Mouse (Mus musculus): ENCODE data around the gene Uchl3. TPM values are rescaled to one million over a fixed set of nuclear protein-coding genes. Genes with fewer than 3 reads are reported as not detected.

Gene Uchl3
- 127 and 131 TPM in 2 replicates for polyA plus RNA-seq (2016; fragmentation: Nextera tagmentation; extraction: Ambion mirVana)

- Histone ChIP-seq H3K36me3 (no peaks in the 10 kb centered on the region), H3K27ac (no peak within 1 kb of the TSS), H3K9me3 (no peaks in the 10 kb centered on the region), H3K27me3 (no peaks in the 10 kb centered on the region), H3K4me2 (replicated peaks) (peak within 1 kb of the TSS; percentile 71), H3K9ac (peak within 1 kb of the TSS; percentile 77), H3K4me3 (peak within 1 kb of the TSS; percentile 86), H3K4me1 (peaks cover 2% of the 10 kb centered on the region; the same call in 1 of the 2 replicates)
- ATAC-seq (ENCODE audit: insufficient number of reproducible peaks, insufficient read depth, low FRiP score, low TSS enrichment): peak; percentile 87
- under 1% methylated on average over 78 of the region's 81 CpGs for WGBS
Observed at GRCm38 (mm10) chr14:101653581-101654525, at the start of gene Uchl3. Gene Uchl3 (plus strand): TSS chr14:101653967.

DNA sequence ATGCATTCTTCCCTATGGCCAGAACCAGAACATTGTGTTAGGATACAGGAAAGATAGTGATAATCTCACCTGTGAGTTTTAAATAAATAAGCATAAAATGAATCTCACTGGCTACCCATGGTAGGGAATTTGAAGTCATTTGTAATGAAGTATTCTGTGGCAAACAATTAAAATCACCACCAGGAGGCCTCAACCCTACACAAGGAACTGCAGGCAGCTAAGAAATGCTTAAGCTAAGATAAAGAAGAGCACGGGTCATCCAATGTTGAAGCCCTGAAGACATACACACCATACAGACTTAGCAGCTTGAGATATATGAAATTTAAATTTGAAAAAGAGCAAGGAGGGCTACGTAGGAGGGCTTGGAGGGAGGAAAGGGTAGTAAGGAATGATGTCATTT is 47.9 kb upstream of the Uchl3 start:
- 75% methylated on average over 2 of the region's 2 CpGs for whole genome bisulfite sequencing
- Histone ChIP-seq H3K9ac (no peak overlapping the region), H3K9me3 (no peaks in the 10 kb centered on the region), H3K27ac (no peak overlapping the region), H3K27me3 (peaks cover 3% of the 10 kb centered on the region; the same call in 1 of the 2 replicates), H3K4me2 (replicated peaks) (no peak overlapping the region), H3K4me3 (no peak overlapping the region), H3K36me3 (no peaks in the 10 kb centered on the region), H3K4me1 (0 out of 2 replicates have a peak, but pooled peaks cover 6% of the 10 kb centered on the region)
- ATAC-seq (ENCODE audit: insufficient number of reproducible peaks, insufficient read depth, low FRiP score, low TSS enrichment): no peak

DNA sequence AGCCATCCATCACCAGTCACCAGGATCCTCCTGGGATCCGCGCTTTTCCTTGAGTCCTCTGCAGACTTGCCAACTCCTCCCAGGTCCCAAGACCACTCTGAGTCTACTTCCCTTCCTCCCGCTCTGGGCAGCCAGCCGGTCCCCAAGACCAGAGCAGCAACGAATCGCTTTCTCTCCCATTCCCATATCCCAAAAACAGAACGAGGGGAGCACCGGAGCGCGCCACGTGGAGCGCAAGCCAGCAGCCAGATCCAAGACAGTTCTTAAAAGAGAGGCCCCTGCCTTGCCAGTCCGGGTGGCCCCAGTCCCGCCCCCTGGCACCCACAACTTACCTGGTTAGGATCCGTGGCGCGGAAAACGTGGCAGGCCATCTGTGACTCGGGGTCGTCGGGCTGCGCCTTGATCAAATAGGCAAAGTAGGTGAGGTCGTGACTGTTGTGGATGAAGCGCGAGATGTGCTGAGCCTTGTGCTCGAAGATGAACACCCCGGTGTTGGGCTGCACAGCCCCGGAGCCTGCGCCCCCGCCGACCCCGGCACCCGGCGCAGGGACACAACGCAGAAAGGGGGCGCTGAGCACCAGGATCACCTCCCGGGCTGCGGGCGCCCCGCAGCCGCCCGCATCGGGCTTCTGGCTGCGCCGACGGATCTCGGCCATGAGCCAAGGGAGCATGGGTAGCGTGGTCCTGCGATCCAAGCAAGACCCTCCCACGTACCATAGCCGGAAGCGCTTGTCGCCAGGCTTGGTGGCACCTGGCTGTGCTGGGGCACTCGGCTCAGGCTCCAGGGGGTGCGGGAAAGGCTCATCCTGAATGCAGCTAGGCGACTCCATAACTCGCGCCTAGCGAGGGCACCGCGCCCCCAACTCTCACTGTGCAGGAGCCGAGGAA is 45.9 kb upstream of the Uchl3 start:
- Histone ChIP-seq H3K4me3 (peak overlapping the region; percentile 75), H3K27me3 (peaks cover 3% of the 10 kb centered on the region; the same call in 1 of the 2 replicates), H3K4me2 (replicated peaks) (peak overlapping the region; percentile 99), H3K4me1 (0 out of 2 replicates have a peak, but pooled peaks cover 6% of the 10 kb centered on the region), H3K27ac (no peak overlapping the region), H3K9ac (peak overlapping the region; percentile 72), H3K36me3 (no peaks in the 10 kb centered on the region), H3K9me3 (no peaks in the 10 kb centered on the region)
- ATAC-seq (ENCODE audit: insufficient number of reproducible peaks, insufficient read depth, low FRiP score, low TSS enrichment): peak; percentile 47; the same call in 1 of the 2 replicates
- WGBS: under 1% methylated on average over 59 of the region's 62 CpGs

GRCm38 (mm10) chr14:101608519-101609368 is 45.0 kb upstream of the Uchl3 start, which contains the start of gene Tbc1d4:
Gene Tbc1d4 (minus strand): TSS chr14:101609191.
- H3K4me2 ChIP-seq (replicated peaks): peak within 1 kb of the TSS; percentile 99
- peaks cover 3% of the 10 kb centered on the region; the same call in 1 of the 2 replicates for H3K27me3 ChIP-seq
- H3K27ac ChIP-seq: peak within 1 kb of the TSS; percentile 48
- no peaks in the 10 kb centered on the region for H3K9me3 ChIP-seq
- no peaks in the 10 kb centered on the region for H3K36me3 ChIP-seq
- peak within 1 kb of the TSS; percentile 75 for H3K4me3 ChIP-seq
- peak within 1 kb of the TSS; percentile 72 for H3K9ac ChIP-seq
- H3K4me1 ChIP-seq: 0 out of 2 replicates have a peak, but pooled peaks cover 6% of the 10 kb centered on the region
- peak; percentile 87 for ATAC-seq (ENCODE audit: insufficient number of reproducible peaks, insufficient read depth, low FRiP score, low TSS enrichment)
- WGBS: under 1% methylated on average over 62 of the region's 62 CpGs

DNA sequence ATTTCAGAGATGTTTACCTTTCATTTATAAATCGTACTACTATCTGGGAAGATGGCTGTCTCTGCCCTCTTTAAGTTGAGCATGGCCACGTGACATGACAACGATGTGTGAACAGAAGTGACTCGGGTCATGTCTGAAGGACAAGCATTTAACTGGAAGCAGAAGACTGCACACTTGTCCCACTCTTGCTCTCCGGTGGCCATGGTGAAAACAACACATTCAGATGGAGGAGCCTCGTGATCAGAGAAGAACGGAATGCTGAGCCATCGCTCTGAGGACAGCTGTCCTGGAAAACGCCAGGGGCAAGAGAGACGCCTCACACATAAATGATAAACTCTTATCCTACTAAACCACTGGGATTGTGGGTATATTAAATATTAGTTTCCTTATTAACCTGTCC is 43.1 kb upstream of the Uchl3 start:
- ATAC-seq (ENCODE audit: insufficient number of reproducible peaks, insufficient read depth, low FRiP score, low TSS enrichment): no peak
- Histone ChIP-seq H3K9ac (no peak overlapping the region), H3K36me3 (no peaks in the 10 kb centered on the region), H3K27ac (no peak overlapping the region), H3K4me2 (replicated peaks) (no peak overlapping the region), H3K4me3 (no peak overlapping the region), H3K4me1 (0 out of 2 replicates have a peak, but pooled peaks cover 6% of the 10 kb centered on the region), H3K9me3 (no peaks in the 10 kb centered on the region), H3K27me3 (peaks cover 3% of the 10 kb centered on the region; the same call in 1 of the 2 replicates)
- WGBS: 77% methylated on average over 10 of the region's 10 CpGs

DNA sequence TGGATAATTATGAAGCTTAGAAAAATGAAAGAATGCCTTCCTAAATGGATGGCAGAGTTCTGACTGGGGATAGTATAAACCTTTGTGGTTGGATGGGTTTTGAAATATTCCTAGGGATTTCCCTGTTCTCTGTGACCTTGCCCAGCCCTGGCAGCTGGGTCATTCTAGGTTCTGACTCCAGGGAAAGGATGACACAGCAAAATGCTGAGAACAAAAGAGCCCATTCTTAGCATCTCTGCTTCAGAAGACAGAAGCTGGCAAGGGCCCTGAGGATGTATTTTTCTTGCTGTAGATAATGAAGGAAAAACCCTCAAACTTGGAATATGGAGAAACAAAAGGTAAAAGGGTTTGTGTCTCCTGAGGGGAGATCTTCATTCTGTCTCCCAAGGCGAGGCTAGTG is 40.6 kb upstream of the Uchl3 start:
- H3K9me3 ChIP-seq: no peaks in the 10 kb centered on the region
- no peak overlapping the region for H3K27ac ChIP-seq
- 38% methylated on average over 1 of the region's 1 CpGs for WGBS
- no peak overlapping the region for H3K4me3 ChIP-seq
- ATAC-seq (ENCODE audit: insufficient number of reproducible peaks, insufficient read depth, low FRiP score, low TSS enrichment): no peak
- no peak overlapping the region for H3K4me2 ChIP-seq (replicated peaks)
- H3K27me3 ChIP-seq: no peaks in the 10 kb centered on the region
- no peaks in the 10 kb centered on the region for H3K36me3 ChIP-seq
- H3K4me1 ChIP-seq: no peaks in the 10 kb centered on the region
- H3K9ac ChIP-seq: no peak overlapping the region

DNA sequence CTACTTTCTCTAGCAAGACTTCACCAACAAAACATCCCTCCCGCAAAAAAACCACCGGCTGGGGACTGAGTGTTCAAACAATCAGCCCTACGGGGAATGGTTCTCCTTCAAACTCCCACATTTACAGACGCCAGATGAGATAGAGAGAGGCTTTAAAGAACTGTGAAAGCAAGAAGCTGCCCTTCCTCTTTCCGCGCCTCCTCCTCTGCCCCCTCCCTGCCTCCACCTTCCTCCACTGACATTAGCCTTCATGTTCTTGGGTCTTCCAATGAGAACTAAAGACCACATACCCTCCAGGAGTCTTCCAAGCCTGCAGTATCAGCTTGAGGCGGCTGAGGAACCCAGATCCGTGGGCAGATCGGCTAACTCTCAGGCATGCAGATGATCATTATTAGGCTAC is 37.6 kb upstream of the Uchl3 start:
- Histone ChIP-seq H3K9ac (no peak overlapping the region), H3K4me3 (no peak overlapping the region), H3K27me3 (no peaks in the 10 kb centered on the region), H3K9me3 (no peaks in the 10 kb centered on the region), H3K36me3 (no peaks in the 10 kb centered on the region), H3K4me1 (no peaks in the 10 kb centered on the region), H3K27ac (no peak overlapping the region), H3K4me2 (replicated peaks) (no peak overlapping the region)
- no peak for ATAC-seq (ENCODE audit: insufficient number of reproducible peaks, insufficient read depth, low FRiP score, low TSS enrichment)
- 79% methylated on average over 9 of the region's 9 CpGs for WGBS

GRCm38 (mm10) chr14:101617680-101618079 is 36.1 kb upstream of the Uchl3 start:
- Histone ChIP-seq H3K4me3 (no peak overlapping the region), H3K4me2 (replicated peaks) (no peak overlapping the region), H3K4me1 (no peaks in the 10 kb centered on the region), H3K9me3 (no peaks in the 10 kb centered on the region), H3K36me3 (no peaks in the 10 kb centered on the region), H3K27ac (no peak overlapping the region), H3K27me3 (no peaks in the 10 kb centered on the region), H3K9ac (no peak overlapping the region)
- no peak for ATAC-seq (ENCODE audit: insufficient number of reproducible peaks, insufficient read depth, low FRiP score, low TSS enrichment)
- 88% methylated on average over 5 of the region's 5 CpGs for WGBS

DNA sequence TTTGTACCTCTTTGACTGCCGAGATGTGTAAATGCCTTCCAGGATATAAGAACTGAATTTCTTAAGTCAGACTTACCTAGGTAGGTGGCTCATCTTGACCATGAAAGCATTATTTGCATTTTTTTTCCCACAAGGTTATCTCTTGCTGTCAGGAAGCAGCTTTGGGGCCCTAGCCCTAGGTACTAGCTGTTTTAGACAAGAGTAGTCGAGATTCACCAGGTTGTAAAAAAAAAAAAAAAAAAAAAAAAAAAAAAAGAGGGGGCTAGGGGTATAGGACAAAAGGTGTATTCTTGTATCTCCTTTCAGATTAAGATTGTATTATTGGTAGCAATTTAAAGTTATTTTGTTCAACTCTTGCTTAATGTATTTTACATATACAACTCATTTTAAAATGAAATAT is 23.2 kb upstream of the Uchl3 start:
- Histone ChIP-seq H3K4me3 (no peak overlapping the region), H3K27ac (no peak overlapping the region), H3K4me1 (no peaks in the 10 kb centered on the region), H3K9me3 (no peaks in the 10 kb centered on the region), H3K9ac (no peak overlapping the region), H3K27me3 (no peaks in the 10 kb centered on the region), H3K4me2 (replicated peaks) (no peak overlapping the region), H3K36me3 (peaks cover 21% of the 10 kb centered on the region)
- ATAC-seq (ENCODE audit: insufficient number of reproducible peaks, insufficient read depth, low FRiP score, low TSS enrichment): no peak
- 88% methylated on average over 2 of the region's 2 CpGs for WGBS

DNA sequence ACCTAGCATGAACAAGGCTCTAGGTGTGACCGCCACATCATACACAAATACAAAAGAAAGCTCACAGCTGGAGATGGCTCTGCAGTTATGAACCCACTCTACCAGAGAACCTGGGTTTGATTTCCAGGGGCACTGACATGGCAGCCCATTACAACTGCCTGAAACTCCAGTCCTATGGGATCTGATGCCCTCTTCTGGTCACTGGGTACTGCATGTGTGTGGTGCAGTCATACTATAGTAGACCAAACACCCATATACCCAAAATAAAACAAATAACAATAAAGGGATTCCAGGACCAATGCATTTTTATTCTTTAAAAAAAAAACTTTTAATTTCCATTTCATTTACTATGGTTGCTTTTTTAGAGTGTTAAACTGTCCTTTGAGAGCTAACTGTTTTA is 18.0 kb upstream of the Uchl3 start:
- no peaks in the 10 kb centered on the region for H3K9me3 ChIP-seq
- H3K27ac ChIP-seq: no peak overlapping the region
- H3K36me3 ChIP-seq: peaks cover 21% of the 10 kb centered on the region
- no peak overlapping the region for H3K9ac ChIP-seq
- 86% methylated on average over 1 of the region's 1 CpGs for WGBS
- no peaks in the 10 kb centered on the region for H3K27me3 ChIP-seq
- no peaks in the 10 kb centered on the region for H3K4me1 ChIP-seq
- no peak for ATAC-seq (ENCODE audit: insufficient number of reproducible peaks, insufficient read depth, low FRiP score, low TSS enrichment)
- H3K4me3 ChIP-seq: no peak overlapping the region
- no peak overlapping the region for H3K4me2 ChIP-seq (replicated peaks)

DNA sequence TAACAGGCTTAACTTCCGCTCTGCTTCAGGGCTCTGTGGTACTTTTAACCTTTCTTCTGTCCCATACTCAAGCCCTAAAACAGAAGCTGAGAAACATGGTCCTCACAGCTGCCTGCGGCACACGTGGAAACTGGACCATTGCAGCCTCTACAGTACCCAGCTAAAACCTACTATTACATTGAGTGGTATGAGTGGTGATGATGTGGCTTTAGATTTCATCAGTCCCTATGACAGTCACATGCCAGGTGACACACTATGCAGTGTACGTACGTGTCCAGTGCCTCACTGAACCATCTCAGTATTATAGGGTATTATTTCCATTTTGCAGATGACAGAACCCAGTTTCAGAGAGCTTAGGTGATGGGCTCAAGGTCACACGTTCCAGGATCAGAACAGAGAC is 16.4 kb upstream of the Uchl3 start:
- Histone ChIP-seq H3K4me2 (replicated peaks) (no peak overlapping the region), H3K4me1 (no peaks in the 10 kb centered on the region), H3K9ac (no peak overlapping the region), H3K9me3 (no peaks in the 10 kb centered on the region), H3K36me3 (peaks cover 14% of the 10 kb centered on the region; the same call in 1 of the 2 replicates), H3K4me3 (no peak overlapping the region), H3K27me3 (no peaks in the 10 kb centered on the region), H3K27ac (no peak overlapping the region)
- 90% methylated on average over 6 of the region's 6 CpGs for WGBS
- no peak for ATAC-seq (ENCODE audit: insufficient number of reproducible peaks, insufficient read depth, low FRiP score, low TSS enrichment)

Data from embryonic facial prominence, embryonic 12.5 days (tissue).